Mouse (Mus musculus) kidney, embryonic 14.5 days (tissue): ENCODE results near the gene Pradc1. TPM values are rescaled to one million over a fixed set of nuclear protein-coding genes. Genes with fewer than 3 reads are reported as not detected.

Source experiments
- ATAC-seq: fragments of 200-750 bp; cut with Nextera tagmentation; 2 replicates; pipeline ENCODE4 v1.8.0; 2017; ENCODE audit warnings: moderate number of reproducible peaks, mild to moderate bottlenecking, moderate TSS enrichment, moderate library complexity; ENCODE audit not compliant: low FRiP score, low TSS enrichment
- H3K27ac ChIP-seq: fragments of 300-500 bp; sonication (generic); 2 replicates; pipeline ENCODE4 v1.5.1; 2014; ENCODE audit warnings: low read depth, mild to moderate bottlenecking, low read length, moderate library complexity, mixed read lengths
- H3K27me3 ChIP-seq: fragments of 300-500 bp; sonication (generic); 2 replicates; pipeline ENCODE4 v1.6.1; 2014; ENCODE audit warnings: mild to moderate bottlenecking, low read length; ENCODE audit not compliant: control insufficient read depth, insufficient read depth
- H3K36me3 ChIP-seq: fragments of 300-500 bp; sonication (generic); 2 replicates; pipeline ENCODE4 v1.6.1; 2014; ENCODE audit warnings: low read length, mixed read lengths; ENCODE audit not compliant: control insufficient read depth, insufficient read depth
- H3K4me1 ChIP-seq: fragments of 300-500 bp; sonication (generic); 2 replicates; pipeline ENCODE4 v1.6.1; 2014; ENCODE audit warnings: low read length, mixed read lengths; ENCODE audit not compliant: control insufficient read depth, insufficient read depth
- H3K4me2 ChIP-seq: fragments of 300-500 bp; sonication (generic); replicated peaks from 2 replicates; pipeline ENCODE4 v1.6.1; 2014; ENCODE audit warnings: low read depth, mild to moderate bottlenecking, low read length
- H3K4me3 ChIP-seq: fragments of 300-500 bp; sonication (generic); 2 replicates; pipeline ENCODE4 v1.5.1; 2014; ENCODE audit warnings: mild to moderate bottlenecking, low read length
- H3K9ac ChIP-seq: fragments of 300-500 bp; sonication (generic); 2 replicates; pipeline ENCODE4 v1.6.1; 2014; ENCODE audit warnings: low read depth, mild to moderate bottlenecking, low read length, moderate library complexity
- H3K9me3 ChIP-seq: fragments of 300-500 bp; sonication (generic); 2 replicates; pipeline ENCODE4 v1.6.1; 2016; ENCODE audit warnings: low read length; ENCODE audit not compliant: control insufficient read depth
- WGBS: fragments of 180-500 bp; shearing (Covaris S2); extraction: QIAGEN DNeasy Blood & Tissue Kit; methylation state at CpG from one replicate; pipeline ENCODE4 v1.1.7; 2014; 5-methylcytosine and 5-hydroxymethylcytosine counted together
- polyA plus RNA-seq: library from polyadenylated mRNA; unstranded; fragments of >200 nt; fragmentation: Nextera tagmentation; extraction: Ambion mirVana; gene quantifications from 2 replicates; pipeline ENCODE4 v1.2.1, GENCODE M21; 2014

The Pradc1 gene
- polyA plus RNA-seq, 1 experiment from 2014 or later = 23.3 TPM

GRCm38 (mm10) chr6:85397165-85397564, 54.6 kb downstream of the Pradc1 start:
- H3K4me2 ChIP-seq = no peak overlapping the region
- WGBS = 29% methylated on average over 1 of the region's 1 CpGs

More at GRCm38 (mm10) chr6:85397165-85397564, 54.6 kb downstream of the Pradc1 start:
- no peak overlapping the region for H3K27ac ChIP-seq
- no peak overlapping the region for H3K9ac ChIP-seq
- H3K9me3 ChIP-seq = no peaks in the 10 kb centered on the region
- ATAC-seq = no peak
- H3K4me3 ChIP-seq = no peak overlapping the region
- H3K4me1 ChIP-seq = no peaks in the 10 kb centered on the region
- H3K36me3 ChIP-seq = no peaks in the 10 kb centered on the region
- no peaks in the 10 kb centered on the region for H3K27me3 ChIP-seq

Other genes starting within 250 kb of the Pradc1 start
- 9.3 and 11.9 TPM in 2 replicates for gene Sfxn5, start 118.5 kb downstream of the Pradc1 start, polyA plus RNA-seq
- 7.7 and 9.0 TPM in 2 replicates for gene Rab11fip5, start 77.3 kb downstream of the Pradc1 start, polyA plus RNA-seq
- gene Noto, start 28.1 kb downstream of the Pradc1 start, polyA plus RNA-seq = not detected in 2 replicates
- 54.8 and 68.4 TPM in 2 replicates for gene Smyd5, start 20.0 kb downstream of the Pradc1 start, polyA plus RNA-seq
- 545 and 576 TPM in 2 replicates for gene Cct7, start 456 bp downstream of the Pradc1 start, polyA plus RNA-seq
- 0.05 and 0.13 TPM in 2 replicates for gene Fbxo41, start 51.0 kb upstream of the Pradc1 start, polyA plus RNA-seq
- not detected in 2 replicates for gene Egr4, start 61.6 kb upstream of the Pradc1 start, polyA plus RNA-seq
- gene Alms1, start 135.6 kb upstream of the Pradc1 start, polyA plus RNA-seq = 7.1 and 9.2 TPM in 2 replicates